23 mouse cellular contexts compared by ENCODE assay signal in the genomic region with DNA sequence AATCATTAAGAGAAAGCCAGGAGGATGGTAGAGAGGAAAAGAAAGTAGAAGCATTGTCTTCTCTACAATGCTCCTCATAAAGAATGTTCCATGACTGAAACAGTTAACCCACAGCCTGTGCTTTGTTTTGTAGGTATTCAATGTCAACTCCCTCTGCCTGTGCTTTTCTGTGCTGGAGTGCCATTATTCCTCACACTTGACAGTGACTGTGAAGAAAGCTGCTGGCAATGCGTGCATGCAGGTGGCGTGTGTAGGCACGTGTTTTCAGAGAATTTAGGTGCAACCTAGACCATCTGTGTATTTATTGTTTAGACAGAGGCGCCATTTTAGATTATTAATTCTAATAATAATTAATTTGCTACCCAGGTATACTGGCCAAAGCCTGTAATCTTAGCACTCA. TPM values are rescaled to one million over a fixed set of nuclear protein-coding genes. Genes with fewer than 3 reads are reported as not detected.
"Had no signal": no experiment of that assay in that cellular context is flagged by ENCODE, and none has a peak within 500 bp of the region (broad histone marks: within the 10 kb centered on the region; RNA-seq: fewer than 3 reads in every experiment).

No protein-coding gene starts in this region.

- H3K4me1 ChIP-seq: midbrain, embryonic 10.5 days; midbrain, embryonic 12.5 days; neural tube, embryonic 13.5 days; neural tube, embryonic 15.5 days had no signal

- H3K9me3 ChIP-seq: midbrain, embryonic 10.5 days; midbrain, embryonic 12.5 days; neural tube, embryonic 13.5 days; neural tube, embryonic 15.5 days had no signal

- ATAC-seq: midbrain, embryonic 16.5 days had no signal

- H3K36me3 ChIP-seq: midbrain, embryonic 10.5 days; midbrain, embryonic 12.5 days; neural tube, embryonic 13.5 days; neural tube, embryonic 15.5 days had no signal

- H3K4me3 ChIP-seq: midbrain, embryonic 10.5 days; midbrain, embryonic 12.5 days; myocyte; neural tube, embryonic 13.5 days; neural tube, embryonic 15.5 days had no signal

- DNase-seq: lung, adult 18-20 months; lung, postnatal 10 days; lung, postnatal 4 days; midbrain, embryonic 14.5 days; retina, postnatal 1 day; right cerebral cortex, adult 18-20 months; right cerebral cortex, postnatal 25 days; right cerebral cortex, postnatal 4 days; spleen, adult 18-20 months; thymus, adult 18-20 months; thymus, postnatal 14 days; thymus, postnatal 36 days had no signal

- H3K4me2 ChIP-seq: lung, embryonic 14.5 days; midbrain, embryonic 12.5 days; neural tube, embryonic 13.5 days; neural tube, embryonic 15.5 days had no signal

- H3K27me3 ChIP-seq: neural tube, embryonic 15.5 days had no signal

- H3K27ac ChIP-seq: midbrain, embryonic 10.5 days; midbrain, embryonic 12.5 days; neural tube, embryonic 13.5 days; neural tube, embryonic 15.5 days had no signal

- H3K9ac ChIP-seq: lung, embryonic 14.5 days; midbrain, embryonic 12.5 days; neural tube, embryonic 13.5 days; neural tube, embryonic 15.5 days had no signal

RNA-seq across cellular contexts. Expression of a gene that starts 13.0 kb away (rescaled TPM):
- total RNA-seq: megakaryocyte, adult 5-6 weeks; megakaryocyte-erythroid progenitor cell, adult 5-6 weeks had no signal
- polyA plus RNA-seq: myocyte; small intestine, adult 2 months; stomach, embryonic 14.5 days had no signal
